24 mouse cellular contexts compared by ENCODE assay signal in the genomic region with DNA sequence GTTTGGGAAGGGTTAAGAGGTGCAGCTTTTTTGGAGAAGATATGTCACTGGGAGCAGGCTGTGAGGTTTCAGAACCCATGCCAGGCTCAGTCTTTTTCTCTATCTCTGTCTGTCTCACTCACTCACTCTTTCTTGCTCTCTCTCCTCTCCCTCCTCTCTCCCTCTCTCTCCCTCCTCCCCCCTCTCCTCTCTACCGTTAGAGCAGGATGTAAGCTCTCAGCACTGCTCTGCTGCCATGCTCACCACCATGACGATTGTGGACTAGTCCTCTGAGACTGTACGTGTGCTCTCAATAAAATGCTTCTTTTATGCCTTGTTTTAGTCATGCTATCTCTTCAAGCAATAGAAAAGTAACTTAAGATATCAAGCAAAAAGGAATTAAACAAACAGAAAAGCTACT. TPM values are rescaled to one million over a fixed set of nuclear protein-coding genes. Genes with fewer than 3 reads are reported as not detected.
DNase-seq lines count a peak whose midpoint lies in the region; ATAC-seq and TF ChIP-seq lines count a peak whose summit lies in the region.
"Had no signal": no experiment of that assay in that cellular context is flagged by ENCODE, and none has a peak within 500 bp of the region (broad histone marks: within the 10 kb centered on the region; RNA-seq: fewer than 3 reads in every experiment).

No protein-coding gene starts in this region.

- TF ChIP-seq CTCF in lung, adult 2 months (IDR thresholded peaks at IDR 0.05; ENCODE audit: insufficient read depth, low read length), result no peak
- TF ChIP-seq CTCF in CH12.LX (conservative IDR thresholded peaks at IDR 0.05 in 1 of 2, IDR thresholded peaks at IDR 0.05 in 1 of 2; ENCODE audit: low read depth in 2 of 2, low read length in 2 of 2), result no peak

- dilution Hi-C loops in CH12.LX (cut with MboI; ENCODE audit: extremely low pct_ligation_motif_present, extremely low pct_unique_long_range_greater_than_20kb, low sequenced_read_pairs), result no loop called here

- H3K27me3 ChIP-seq in embryonic facial prominence, embryonic 11.5 days (ENCODE audit: control insufficient read depth, insufficient read depth, low read length), result no peaks in the 10 kb centered on the region
- H3K27me3 ChIP-seq in embryonic facial prominence, embryonic 10.5 days (replicated peaks; ENCODE audit: low read depth, poor library complexity, severe bottlenecking), result no peaks in the 10 kb centered on the region
- no peaks in the 10 kb centered on the region for H3K27me3 ChIP-seq in lung, embryonic 16.5 days (ENCODE audit: control insufficient read depth, insufficient read depth, low read depth, low read length)
- no peaks in the 10 kb centered on the region for H3K27me3 ChIP-seq in CH12.LX (replicated peaks)
- H3K27me3 ChIP-seq in forebrain, embryonic 16.5 days (replicated peaks; ENCODE audit: control insufficient read depth, insufficient read depth, low read length), result no peaks in the 10 kb centered on the region
- H3K27me3 ChIP-seq: forebrain, embryonic 12.5 days; intestine, embryonic 15.5 days; midbrain, embryonic 15.5 days; neural tube, embryonic 15.5 days had no signal

- no peak for DNase-seq in embryonic facial prominence, embryonic 11.5 days (ENCODE audit: low spot score)
- DNase-seq in embryonic facial prominence, embryonic 10.5 days (ENCODE audit: low spot score), result no peak
- DNase-seq in lung, adult 2 months, result no peak
- no peak for DNase-seq in CH12.LX (ENCODE audit: extremely low read depth)
- DNase-seq in thymus, postnatal 10 days (ENCODE audit: low spot score in 2 of 2), result peak; percentile 45 to 50
- DNase-seq: adrenal gland, postnatal 25 days; cerebellum, adult 11 months; cerebellum, postnatal 25 days; gastrocnemius, postnatal 25 days; heart, adult 2 months; kidney, adult 9 months; kidney, postnatal 25 days; left cerebral cortex, postnatal 4 days; liver; lung, adult 18-20 months; right cerebral cortex, postnatal 14 days had no signal

- no peak for TF ChIP-seq EP300 in CH12.LX (IDR thresholded peaks at IDR 0.05; ENCODE audit: low read length)

- TF ChIP-seq RAD21 in CH12.LX (IDR thresholded peaks at IDR 0.05; ENCODE audit: low read depth, low read length), result no peak

- no peak overlapping the region for H3K27ac ChIP-seq in embryonic facial prominence, embryonic 11.5 days (replicated peaks; ENCODE audit: low read depth, low read length)
- H3K27ac ChIP-seq in embryonic facial prominence, embryonic 10.5 days (replicated peaks), result no peak overlapping the region
- no peak overlapping the region for H3K27ac ChIP-seq in lung, embryonic 16.5 days (ENCODE audit: low read length)
- H3K27ac ChIP-seq in CH12.LX (ENCODE audit: insufficient read depth, low read depth), result peak overlapping the region; percentile 21
- H3K27ac ChIP-seq in forebrain, embryonic 16.5 days (ENCODE audit: low read length), result no peak overlapping the region
- H3K27ac ChIP-seq: forebrain, embryonic 12.5 days; heart, adult 2 months; hindbrain, embryonic 14.5 days; intestine, embryonic 15.5 days; midbrain, embryonic 15.5 days; neural tube, embryonic 15.5 days had no signal

- H3K4me2 ChIP-seq in embryonic facial prominence, embryonic 11.5 days (ENCODE audit: low read depth, low read length), result no peak overlapping the region
- H3K4me2 ChIP-seq in lung, embryonic 16.5 days (ENCODE audit: low read depth, low read length), result no peak overlapping the region
- H3K4me2 ChIP-seq in CH12.LX (ENCODE audit: insufficient read depth, low read depth, poor library complexity, severe bottlenecking), result no peak overlapping the region
- H3K4me2 ChIP-seq in forebrain, embryonic 16.5 days (ENCODE audit: low read length), result no peak overlapping the region
- H3K4me2 ChIP-seq: forebrain, embryonic 12.5 days; hindbrain, embryonic 14.5 days; intestine, embryonic 15.5 days; midbrain, embryonic 15.5 days; neural tube, embryonic 15.5 days had no signal

- no peak overlapping the region for H3K4me3 ChIP-seq in embryonic facial prominence, embryonic 11.5 days (ENCODE audit: low read depth, low read length)
- no peak overlapping the region for H3K4me3 ChIP-seq in embryonic facial prominence, embryonic 10.5 days
- H3K4me3 ChIP-seq in lung, embryonic 16.5 days (ENCODE audit: low read length), result no peak overlapping the region
- no peak overlapping the region for H3K4me3 ChIP-seq in lung, adult 2 months (replicated peaks; ENCODE audit: extremely low read depth, low read depth, low read length)
- H3K4me3 ChIP-seq in CH12.LX (replicated peaks in 1 of 3; ENCODE audit: low read depth in 2 of 3, low read length in 2 of 3, poor library complexity in 1 of 3), result no peak overlapping the region
- H3K4me3 ChIP-seq in forebrain, embryonic 16.5 days (replicated peaks; ENCODE audit: low read length), result no peak overlapping the region
- H3K4me3 ChIP-seq: forebrain, embryonic 12.5 days; heart, adult 2 months; intestine, embryonic 15.5 days; midbrain, embryonic 15.5 days; neural tube, embryonic 15.5 days had no signal

- in situ Hi-C loops in CH12.LX (cut with MboI; ENCODE audit: low pct_ligation_motif_present, low pct_unique_long_range_greater_than_20kb, low sequenced_read_pairs), result no loop called here

- H3K36me3 ChIP-seq in embryonic facial prominence, embryonic 11.5 days (replicated peaks; ENCODE audit: control insufficient read depth, insufficient read depth, low read depth, low read length), result peaks cover 4% of the 10 kb centered on the region; the same call in 1 of the 2 replicates
- peaks cover 40% of the 10 kb centered on the region for H3K36me3 ChIP-seq in embryonic facial prominence, embryonic 10.5 days (replicated peaks)
- peaks cover 22% of the 10 kb centered on the region for H3K36me3 ChIP-seq in lung, embryonic 16.5 days (ENCODE audit: control insufficient read depth, insufficient read depth, low read length)
- H3K36me3 ChIP-seq in CH12.LX (replicated peaks in 1 of 2; ENCODE audit: control insufficient read depth in 1 of 2, insufficient read depth in 1 of 2, low read length in 1 of 2), result peaks cover 25 to 38% of the 10 kb centered on the region in 2 experiments
- H3K36me3 ChIP-seq in forebrain, embryonic 16.5 days (ENCODE audit: control insufficient read depth, insufficient read depth), result peaks cover 18% of the 10 kb centered on the region

- TF ChIP-seq POLR2A in lung, adult 2 months (IDR thresholded peaks at IDR 0.05; ENCODE audit: borderline replicate concordance, extremely low read depth, low read depth, low read length), result no peak
- TF ChIP-seq POLR2A in CH12.LX (IDR thresholded peaks at IDR 0.05; ENCODE audit: low read depth, low read length), result no peak

- H3K9ac ChIP-seq in embryonic facial prominence, embryonic 11.5 days (replicated peaks; ENCODE audit: low read length), result peak overlapping the region; percentile 13; the same call in 1 of the 2 replicates
- no peak overlapping the region for H3K9ac ChIP-seq in lung, embryonic 16.5 days (ENCODE audit: low read length)
- H3K9ac ChIP-seq in CH12.LX (ENCODE audit: insufficient read depth, low read depth), result no peak overlapping the region
- H3K9ac ChIP-seq in forebrain, embryonic 16.5 days (replicated peaks; ENCODE audit: low read depth, low read length), result no peak overlapping the region
- H3K9ac ChIP-seq: forebrain, embryonic 12.5 days; hindbrain, embryonic 14.5 days; intestine, embryonic 15.5 days; midbrain, embryonic 15.5 days; neural tube, embryonic 15.5 days had no signal

- ATAC-seq in embryonic facial prominence, embryonic 11.5 days (replicated peaks; ENCODE audit: insufficient number of reproducible peaks, low FRiP score, low TSS enrichment, low read depth), result no peak
- ATAC-seq in lung, embryonic 16.5 days (ENCODE audit: low read depth), result peak; percentile 60
- ATAC-seq in inflammation-experienced regulatory T-cells, adult 6 months, result no peak
- ATAC-seq in forebrain, embryonic 16.5 days, result no peak
- ATAC-seq: intestine, embryonic 15.5 days; midbrain, embryonic 15.5 days had no signal

- H3K9me3 ChIP-seq in embryonic facial prominence, embryonic 11.5 days (replicated peaks; ENCODE audit: control insufficient read depth, low read length), result no peaks in the 10 kb centered on the region
- H3K9me3 ChIP-seq in embryonic facial prominence, embryonic 10.5 days, result 0 out of 2 replicates have a peak, but pooled peaks cover 3% of the 10 kb centered on the region
- H3K9me3 ChIP-seq in lung, embryonic 16.5 days (ENCODE audit: control insufficient read depth, low read length), result no peaks in the 10 kb centered on the region
- peaks cover 8% of the 10 kb centered on the region for H3K9me3 ChIP-seq in CH12.LX (replicated peaks; ENCODE audit: low read length)
- 0 out of 2 replicates have a peak, but pooled peaks cover 2% of the 10 kb centered on the region for H3K9me3 ChIP-seq in forebrain, embryonic 16.5 days (ENCODE audit: control insufficient read depth, low read length)
- H3K9me3 ChIP-seq: forebrain, embryonic 12.5 days; intestine, embryonic 15.5 days; midbrain, embryonic 15.5 days; neural tube, embryonic 15.5 days had no signal

- peaks cover 2% of the 10 kb centered on the region; the same call in 1 of the 2 replicates for H3K79me2 ChIP-seq in CH12.LX (replicated peaks; ENCODE audit: control insufficient read depth, extremely low read depth, insufficient read depth, poor library complexity, severe bottlenecking)

- H3K4me1 ChIP-seq in embryonic facial prominence, embryonic 11.5 days (ENCODE audit: control insufficient read depth, insufficient read depth, low read length), result no peaks in the 10 kb centered on the region
- no peaks in the 10 kb centered on the region for H3K4me1 ChIP-seq in embryonic facial prominence, embryonic 10.5 days
- H3K4me1 ChIP-seq in lung, embryonic 16.5 days (replicated peaks; ENCODE audit: control insufficient read depth, insufficient read depth, low read length), result no peaks in the 10 kb centered on the region
- H3K4me1 ChIP-seq in lung, adult 2 months (ENCODE audit: control insufficient read depth, insufficient read depth, low read length), result no peaks in the 10 kb centered on the region
- H3K4me1 ChIP-seq in CH12.LX (ENCODE audit: control insufficient read depth in 1 of 2, insufficient read depth in 2 of 2), result peaks cover 5 to 33% of the 10 kb centered on the region in 2 experiments; a peak in 3 of 4 replicates
- H3K4me1 ChIP-seq in forebrain, embryonic 16.5 days (replicated peaks; ENCODE audit: control insufficient read depth, insufficient read depth, low read length), result no peaks in the 10 kb centered on the region
- H3K4me1 ChIP-seq: forebrain, embryonic 12.5 days; intestine, embryonic 15.5 days; midbrain, embryonic 15.5 days; neural tube, embryonic 15.5 days had no signal

- WGBS in embryonic facial prominence, embryonic 11.5 days, result 38% methylated on average over 3 of the region's 3 CpGs
- WGBS in embryonic facial prominence, embryonic 10.5 days, result 46% methylated on average over 3 of the region's 3 CpGs
- WGBS in lung, embryonic 16.5 days, result 21% methylated on average over 3 of the region's 3 CpGs
- 21% methylated on average over 3 of the region's 3 CpGs for WGBS in lung, adult 2 months
- 52% methylated on average over 3 of the region's 3 CpGs for WGBS in forebrain, embryonic 16.5 days

RNA-seq across cellular contexts. Expression of a gene that starts 38.0 kb away (rescaled TPM):
- polyA plus RNA-seq in embryonic facial prominence, embryonic 11.5 days (2014; fragmentation: Nextera tagmentation; extraction: Ambion mirVana), result 523 and 533 TPM in 2 replicates
- polyA plus RNA-seq in embryonic facial prominence, embryonic 10.5 days (2016; fragmentation: Nextera tagmentation; extraction: Ambion mirVana), result 510 and 513 TPM in 2 replicates
- 389 and 394 TPM in 2 replicates for polyA plus RNA-seq in lung, embryonic 16.5 days (2015; fragmentation: Nextera tagmentation; extraction: Ambion mirVana)
- 25.9 and 41.7 TPM in 2 replicates for polyA plus RNA-seq in lung, adult 2 months (2012; rRNA removed)
- total RNA-seq in CH12.LX (2012; rRNA removed), result 271 and 319 TPM in 2 replicates
- 585 and 610 TPM in 2 replicates for total RNA-seq in CH12.LX (2014; rRNA removed)
- 307 and 352 TPM in 2 replicates for polyA plus RNA-seq in CH12.LX (2012; ENCODE audit: insufficient read length, low read depth)
- 100 to 1,000 TPM; 255 to 323 (median 266) TPM for polyA plus RNA-seq in inflammation-experienced regulatory T-cells, adult 6 months (2017; shearing (Covaris generic))
- 434 and 452 TPM in 2 replicates for polyA plus RNA-seq in forebrain, embryonic 16.5 days (2015; fragmentation: Nextera tagmentation; extraction: Ambion mirVana)

Comparison
In these comparisons a context has a peak if more than half of its experiments do, and no peak if none do; other contexts are left out.
1. DNase-seq: peak in thymus, postnatal 10 days (2 of 2); none in embryonic facial prominence, embryonic 11.5 days (single experiment), embryonic facial prominence, embryonic 10.5 days (single experiment), lung, adult 2 months (single experiment) and CH12.LX (single experiment).